Mouse (Mus musculus) neutrophil, adult 5-6 weeks (primary cell): ENCODE results near the gene Gm10377. TPM values are rescaled to one million over a fixed set of nuclear protein-coding genes. Genes with fewer than 3 reads are reported as not detected.
"Not testable (repeated sequence)": the region's sequence is repeated elsewhere in the genome, so short reads cannot be mapped to it uniquely, and the experiment has no call there.

Source experiments
- ATAC-seq: fragments of 151-379, 151-347 bp; 2 replicates; pipeline ENCODE4 v1.8.0; 2017; ENCODE audit warnings: mild to moderate bottlenecking, moderate TSS enrichment; ENCODE audit not compliant: insufficient number of reproducible peaks, poor library complexity, low FRiP score, severe bottlenecking; ENCODE audit errors: extremely low read depth
- total RNA-seq: library from RNA; stranded (forward); fragments of 200-1000 nt; gene quantifications from 2 replicates; pipeline ENCODE4 v1.2.3, GENCODE M21; 2017

The Gm10377 gene
- not detected in 2 replicates for total RNA-seq

GRCm38 (mm10) chr14:42797887-42798286 is at the start of gene Gm10377:
TSS of gene Gm10377 (minus strand) at chr14:42797987.
- not testable (repeated sequence) for ATAC-seq

GRCm38 (mm10) chr14:42768721-42769120 is 29.1 kb downstream of the Gm10377 start, which contains the start of gene Gm3015:
TSS of gene Gm3015 (minus strand) at chr14:42768821.
- ATAC-seq = not testable (repeated sequence)

Other genes with a start within 250 kb of the Gm10377 start
- gene Gm17124, start 198.1 kb downstream of the Gm10377 start, total RNA-seq = not detected in 2 replicates
- gene Gm3633, start 156.1 kb downstream of the Gm10377 start, total RNA-seq = not detected in 2 replicates
- not detected in 2 replicates for gene Gm10378, start 142.0 kb downstream of the Gm10377 start, total RNA-seq
- not detected in 2 replicates for gene Gm3015, start 29.2 kb downstream of the Gm10377 start, total RNA-seq
- not detected in 2 replicates for gene Gm21977, start 55.5 kb upstream of the Gm10377 start, total RNA-seq
- not detected in 2 replicates for gene Gm8082, start 195.6 kb upstream of the Gm10377 start, total RNA-seq
- gene Gm10376, start 217.6 kb upstream of the Gm10377 start, total RNA-seq = not detected in 2 replicates